Mouse (Mus musculus) heart, embryonic 14.5 days (tissue): ENCODE measurements at regions not wholly inside any gene's neighbourhood (a gene's known extent, or its start where the extent isn't known, plus 50 kb on each side); places are given as distances from the start of the nearest gene placed in this dataset.

Experiments
- ATAC-seq: fragments of 200-750 bp; cut with Nextera tagmentation; 2 replicates; pipeline ENCODE4 v1.8.0; 2017; ENCODE audit warnings: low read depth, moderate TSS enrichment; ENCODE audit not compliant: insufficient number of reproducible peaks, insufficient read depth, low FRiP score
- H3K27ac ChIP-seq, 2 experiments: fragments of 200-500 bp in 1 of 2; fragments of 300-500 bp in 1 of 2; sonication (generic) in 1 of 2; replicated peaks in 1 of 2; 2 replicates each; pipeline ENCODE4 v1.5.1; 2012 to 2014; ENCODE audit warnings: low read depth in 2 of 2, low read length in 2 of 2, control low read depth in 1 of 2, mild to moderate bottlenecking in 1 of 2, mixed read lengths in 1 of 2; ENCODE audit not compliant: control insufficient read depth in 1 of 2, insufficient read depth in 1 of 2
- H3K27me3 ChIP-seq: fragments of 300-500 bp; sonication (generic); 2 replicates; pipeline ENCODE4 v1.6.1; 2014; ENCODE audit warnings: mild to moderate bottlenecking, low read length, control low read depth; ENCODE audit not compliant: control insufficient read depth, insufficient read depth
- H3K36me3 ChIP-seq: fragments of 300-500 bp; sonication (generic); 2 replicates; pipeline ENCODE4 v1.6.1; 2014; ENCODE audit warnings: mild to moderate bottlenecking, control low read depth, low read length, mixed read lengths; ENCODE audit not compliant: control insufficient read depth, insufficient read depth
- H3K4me1 ChIP-seq, 2 experiments: fragments of 200-500 bp in 1 of 2; fragments of 300-500 bp in 1 of 2; sonication (generic) in 1 of 2; 2 replicates each; pipeline ENCODE4 v1.6.1; 2012 to 2014; ENCODE audit warnings: low read length in 2 of 2, control low read depth in 1 of 2, mixed read lengths in 1 of 2; ENCODE audit not compliant: control insufficient read depth in 2 of 2, insufficient read depth in 2 of 2
- H3K4me2 ChIP-seq: fragments of 300-500 bp; sonication (generic); 2 replicates; pipeline ENCODE4 v1.6.1; 2014; ENCODE audit warnings: mild to moderate bottlenecking, low read length
- H3K4me3 ChIP-seq, 2 experiments: fragments of 200-500 bp in 1 of 2; fragments of 300-500 bp in 1 of 2; sonication (generic) in 1 of 2; 2 replicates each; pipeline ENCODE4 v1.5.1; 2012 to 2014; ENCODE audit warnings: low read length in 2 of 2, mild to moderate bottlenecking in 2 of 2, control low read depth in 1 of 2, low read depth in 1 of 2, moderate library complexity in 1 of 2; ENCODE audit not compliant: control insufficient read depth in 1 of 2, insufficient read depth in 1 of 2
- H3K9ac ChIP-seq: fragments of 300-500 bp; sonication (generic); 2 replicates; pipeline ENCODE4 v1.6.1; 2014; ENCODE audit warnings: mild to moderate bottlenecking, low read length
- H3K9me3 ChIP-seq: fragments of 300-500 bp; sonication (generic); 2 replicates; pipeline ENCODE4 v1.6.1; 2016; ENCODE audit warnings: low read length, control low read depth; ENCODE audit not compliant: control insufficient read depth
- WGBS: fragments of 180-500 bp; shearing (Covaris S2); extraction: QIAGEN DNeasy Blood & Tissue Kit; methylation state at CpG from one replicate; pipeline ENCODE4 v1.1.7; 2014; 5-methylcytosine and 5-hydroxymethylcytosine counted together

DNA sequence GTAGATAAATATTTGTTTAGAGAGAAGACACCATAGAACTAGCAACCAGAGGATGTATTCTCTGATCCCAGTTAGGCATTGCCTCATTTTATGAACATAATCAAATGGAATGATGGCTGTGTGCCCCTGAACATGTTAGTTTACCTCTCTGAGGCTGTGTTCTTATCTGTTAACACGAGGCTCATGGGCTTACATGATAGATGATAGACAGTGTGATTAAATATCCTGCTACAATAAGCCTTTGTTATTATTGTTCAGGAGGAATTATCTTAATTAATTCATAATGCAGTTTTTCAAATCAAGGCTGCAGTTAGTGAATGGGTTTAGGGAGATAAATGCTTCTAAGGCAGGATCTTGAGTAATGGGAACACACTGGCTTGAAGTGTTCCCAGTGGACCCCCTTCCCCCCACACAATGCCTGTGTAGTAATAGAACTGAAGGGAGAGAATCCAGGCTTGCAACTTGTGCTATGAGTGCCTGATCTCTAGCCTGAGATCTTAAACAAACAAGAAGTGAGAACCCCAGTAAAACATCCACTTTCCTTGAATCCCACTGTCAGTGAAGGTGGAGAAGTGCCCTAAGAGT is 54.6 kb upstream of the Magi3 start:
- ATAC-seq: no peak

DNA sequence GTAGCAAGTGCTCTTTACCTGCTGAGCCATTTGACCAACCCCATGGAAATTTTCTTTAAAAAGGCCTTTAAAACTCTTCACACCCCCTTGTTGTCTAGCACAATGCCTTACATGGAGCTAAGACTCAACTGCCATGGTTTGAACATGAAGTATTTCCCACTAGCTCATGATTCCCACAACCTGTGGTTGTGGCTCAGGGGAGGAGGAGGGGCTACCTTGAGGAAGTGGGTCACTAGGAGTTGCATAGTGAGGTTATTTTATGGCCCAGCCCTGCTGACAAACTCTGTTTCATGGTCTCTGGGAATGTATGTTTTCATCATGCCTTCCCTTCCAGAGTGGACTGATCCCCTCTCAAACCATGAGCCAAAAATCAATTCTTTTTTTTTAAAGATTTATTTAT is 53.9 kb upstream of the Magi3 start:
- Histone ChIP-seq H3K27ac (no peak overlapping the region), H3K4me1 (peaks cover 0 to 3% of the 10 kb centered on the region in 2 experiments; a peak in 2 of 4 replicates), H3K4me2 (no peak overlapping the region), H3K9me3 (no peaks in the 10 kb centered on the region), H3K36me3 (no peaks in the 10 kb centered on the region), H3K4me3 (no peak overlapping the region), H3K9ac (no peak overlapping the region), H3K27me3 (no peaks in the 10 kb centered on the region)
- ATAC-seq: no peak

More for the DNA sequence above, 54.6 kb upstream of the Magi3 start:
- Histone ChIP-seq H3K36me3 (no peaks in the 10 kb centered on the region), H3K27me3 (no peaks in the 10 kb centered on the region), H3K4me3 (no peak overlapping the region), H3K9me3 (no peaks in the 10 kb centered on the region), H3K4me1 (peaks cover 0 to 3% of the 10 kb centered on the region in 2 experiments; a peak in 2 of 4 replicates), H3K27ac (no peak overlapping the region), H3K4me2 (no peak overlapping the region), H3K9ac (no peak overlapping the region)
- 59% methylated on average over 1 of the region's 1 CpGs for WGBS
